In the genomic region with DNA sequence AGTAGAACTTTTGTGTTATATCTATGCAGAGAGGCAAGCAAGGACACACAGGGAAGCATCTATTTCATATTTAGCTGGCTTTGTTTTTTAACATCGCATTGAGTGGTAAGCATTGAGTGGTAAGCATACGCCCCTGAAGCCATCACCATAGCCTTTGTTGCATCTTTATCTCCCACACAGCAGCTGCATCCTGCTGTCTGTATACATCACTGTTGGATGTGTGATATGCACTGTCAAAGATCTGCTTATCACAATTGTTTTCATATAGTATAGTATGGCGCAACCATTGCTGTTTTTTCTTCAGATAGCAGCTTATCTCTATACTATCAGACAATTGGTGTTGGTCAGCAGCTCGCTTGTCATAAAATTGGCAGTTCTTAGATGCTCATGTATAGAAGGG, we compare ENCODE assay signal across 27 mouse cellular contexts. TPM values are rescaled to one million over a fixed set of nuclear protein-coding genes. Genes with fewer than 3 reads are reported as not detected.
"Had no signal": no experiment of that assay in that cellular context is flagged by ENCODE, and none has a peak within 500 bp of the region (broad histone marks: within the 10 kb centered on the region; RNA-seq: fewer than 3 reads in every experiment).

No protein-coding gene starts in this region.

- H3K4me3 ChIP-seq: limb, embryonic 10.5 days; limb, embryonic 13.5 days; megakaryocyte, embryonic 14.5 days; midbrain, embryonic 15.5 days; neural tube, embryonic 13.5 days; stomach, embryonic 15.5 days had no signal

- H3K4me1 ChIP-seq: limb, embryonic 10.5 days; limb, embryonic 13.5 days; midbrain, embryonic 15.5 days; neural tube, embryonic 13.5 days; stomach, embryonic 15.5 days had no signal

- H3K36me3 ChIP-seq: limb, embryonic 10.5 days; limb, embryonic 13.5 days; midbrain, embryonic 15.5 days; neural tube, embryonic 13.5 days; stomach, embryonic 15.5 days had no signal

- H3K27ac ChIP-seq: kidney, postnatal 0 days; limb, embryonic 10.5 days; limb, embryonic 13.5 days; macrophage; midbrain, embryonic 15.5 days; neural tube, embryonic 13.5 days; stomach, embryonic 15.5 days had no signal

- H3K9ac ChIP-seq: limb, embryonic 13.5 days; lung, embryonic 14.5 days; midbrain, embryonic 15.5 days; neural tube, embryonic 13.5 days; stomach, embryonic 15.5 days had no signal

- H3K4me2 ChIP-seq: limb, embryonic 13.5 days; lung, embryonic 14.5 days; midbrain, embryonic 11.5 days; midbrain, embryonic 15.5 days; neural tube, embryonic 13.5 days; stomach, embryonic 15.5 days had no signal

- H3K9me3 ChIP-seq: limb, embryonic 10.5 days; limb, embryonic 13.5 days; megakaryocyte, embryonic 14.5 days; midbrain, embryonic 15.5 days; neural tube, embryonic 13.5 days; stomach, embryonic 15.5 days had no signal

- ATAC-seq: inflammation-experienced regulatory T-cells, adult 6 months; intestine, embryonic 16.5 days; lung, postnatal 0 days; midbrain, embryonic 15.5 days had no signal

- DNase-seq: kidney, adult 2 months; kidney, postnatal 25 days; lung, embryonic 14.5 days; retina, postnatal 1 day; right cerebral cortex, postnatal 25 days; spleen, adult 18-20 months; thymus, postnatal 25 days had no signal

- H3K27me3 ChIP-seq: limb, embryonic 13.5 days; megakaryocyte, embryonic 14.5 days; midbrain, embryonic 15.5 days; neural tube, embryonic 13.5 days; stomach, embryonic 15.5 days had no signal

RNA-seq across cellular contexts. Expression of a gene that starts 2.8 kb away (rescaled TPM):
- total RNA-seq: layer of hippocampus, postnatal 14 days; left cerebral cortex, adult 8-10 months; left cerebral cortex, postnatal 25 days; liver, adult 2 months; neutrophil, adult 5-6 weeks had no signal
- polyA plus RNA-seq: intestine, embryonic 16.5 days; kidney, adult 2 months; kidney, embryonic 14.5 days; kidney, postnatal 0 days; large intestine, adult 2 months; limb, embryonic 10.5 days; limb, embryonic 13.5 days; liver, adult 2 months; lung, embryonic 14.5 days; lung, postnatal 0 days; macrophage; midbrain, embryonic 15.5 days; neural tube, embryonic 13.5 days; stomach, embryonic 15.5 days had no signal

RNA-seq across cellular contexts. Expression of a gene that starts 15.3 kb away (rescaled TPM):
- total RNA-seq: layer of hippocampus, postnatal 14 days; left cerebral cortex, adult 8-10 months; left cerebral cortex, postnatal 25 days; liver, adult 2 months; neutrophil, adult 5-6 weeks had no signal
- polyA plus RNA-seq: inflammation-experienced regulatory T-cells, adult 6 months; intestine, embryonic 16.5 days; kidney, adult 2 months; kidney, embryonic 14.5 days; kidney, postnatal 0 days; large intestine, adult 2 months; limb, embryonic 10.5 days; limb, embryonic 13.5 days; liver, adult 2 months; lung, embryonic 14.5 days; lung, postnatal 0 days; macrophage; midbrain, embryonic 11.5 days; midbrain, embryonic 15.5 days; neural tube, embryonic 13.5 days; stomach, embryonic 15.5 days; thymus, postnatal 0 days had no signal

RNA-seq across cellular contexts. Expression of a gene that starts 31.5 kb away (rescaled TPM):
- total RNA-seq: layer of hippocampus, postnatal 14 days; left cerebral cortex, adult 8-10 months; left cerebral cortex, postnatal 25 days; liver, adult 2 months; neutrophil, adult 5-6 weeks had no signal
- polyA plus RNA-seq: inflammation-experienced regulatory T-cells, adult 6 months; intestine, embryonic 16.5 days; kidney, adult 2 months; kidney, embryonic 14.5 days; kidney, postnatal 0 days; large intestine, adult 2 months; limb, embryonic 10.5 days; limb, embryonic 13.5 days; liver, adult 2 months; lung, embryonic 14.5 days; lung, postnatal 0 days; macrophage; midbrain, embryonic 11.5 days; midbrain, embryonic 15.5 days; neural tube, embryonic 13.5 days; stomach, embryonic 15.5 days; thymus, postnatal 0 days had no signal

RNA-seq across cellular contexts. Expression of a gene that starts 39.4 kb away (rescaled TPM):
- total RNA-seq: layer of hippocampus, postnatal 14 days; left cerebral cortex, adult 8-10 months; left cerebral cortex, postnatal 25 days; liver, adult 2 months; neutrophil, adult 5-6 weeks had no signal
- polyA plus RNA-seq: intestine, embryonic 16.5 days; kidney, adult 2 months; kidney, embryonic 14.5 days; kidney, postnatal 0 days; large intestine, adult 2 months; limb, embryonic 10.5 days; limb, embryonic 13.5 days; liver, adult 2 months; lung, embryonic 14.5 days; lung, postnatal 0 days; macrophage; midbrain, embryonic 11.5 days; midbrain, embryonic 15.5 days; neural tube, embryonic 13.5 days; stomach, embryonic 15.5 days; thymus, postnatal 0 days had no signal
